Mouse (Mus musculus) G1E (cell line): ENCODE measurements at regions not wholly inside any gene's neighbourhood (a gene's known extent, or its start where the extent isn't known, plus 50 kb on each side); places are given as distances from the start of the nearest gene placed in this dataset.

Source experiments
- CTCF ChIP-seq: IDR thresholded peaks from 2 replicates; pipeline ENCODE4 v1.5.1; 2012; ENCODE audit warnings: low read depth, low read length, inconsistent platforms, mixed read lengths
- GATA1 ChIP-seq: IDR thresholded peaks from 2 replicates; pipeline ENCODE4 v1.6.1; 2012; ENCODE audit warnings: borderline replicate concordance, low read length, inconsistent platforms, mixed read lengths
- POLR2AphosphoS5 ChIP-seq: IDR thresholded peaks from 2 replicates; pipeline ENCODE4 v1.6.1; 2012; ENCODE audit warnings: low read depth, low read length, inconsistent platforms; ENCODE audit not compliant: insufficient replicate concordance
- TAL1 ChIP-seq: conservative IDR thresholded peaks from 2 replicates; pipeline ENCODE4 v1.6.1; 2012; ENCODE audit warnings: low read depth, low read length, inconsistent platforms, mixed read lengths

GRCm38 (mm10) chr5:132975303-132975932 lies 432.3 kb upstream of the Auts2 start:
- no peak for TF ChIP-seq CTCF
- no peak for TF ChIP-seq TAL1
- no peak for TF ChIP-seq POLR2AphosphoS5
- no peak for TF ChIP-seq GATA1
